21 mouse cellular contexts compared by ENCODE assay signal in the genomic region with DNA sequence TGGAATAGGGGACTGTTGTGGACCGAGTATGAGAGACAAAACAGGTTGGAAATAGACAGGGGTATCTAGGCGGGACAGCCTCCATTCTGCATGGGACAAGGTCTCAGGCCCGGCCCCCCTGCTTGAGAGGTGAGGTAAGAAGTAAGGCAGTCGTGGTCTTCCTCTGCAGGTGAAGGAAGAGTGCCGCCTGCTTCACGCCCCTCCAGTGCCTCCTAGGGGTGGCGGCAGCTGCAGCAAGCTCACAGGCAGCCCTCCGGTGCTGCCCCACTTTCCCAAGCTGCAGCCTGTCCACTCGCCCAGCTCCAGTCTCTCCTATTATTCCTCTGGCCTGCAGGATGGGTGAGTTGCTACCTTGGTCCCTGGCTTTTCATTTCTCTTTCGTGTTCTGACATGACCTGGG. TPM values are rescaled to one million over a fixed set of nuclear protein-coding genes. Genes with fewer than 3 reads are reported as not detected.
DNase-seq lines count a peak whose midpoint lies in the region; ATAC-seq and TF ChIP-seq lines count a peak whose summit lies in the region.
"Had no signal": no experiment of that assay in that cellular context is flagged by ENCODE, and none has a peak within 500 bp of the region (broad histone marks: within the 10 kb centered on the region; RNA-seq: fewer than 3 reads in every experiment).

No protein-coding gene starts in this region.

- peaks cover 23% of the 10 kb centered on the region for H3K36me3 ChIP-seq in intestine, postnatal 0 days (ENCODE audit: control insufficient read depth, insufficient read depth)
- 0 out of 2 replicates have a peak, but pooled peaks cover 3% of the 10 kb centered on the region for H3K36me3 ChIP-seq in intestine, embryonic 16.5 days (ENCODE audit: control insufficient read depth, insufficient read depth, low read length)
- H3K36me3 ChIP-seq in midbrain, embryonic 11.5 days (ENCODE audit: control insufficient read depth, insufficient read depth, low read length), result peaks cover 6% of the 10 kb centered on the region
- H3K36me3 ChIP-seq in midbrain, embryonic 14.5 days (ENCODE audit: control insufficient read depth, insufficient read depth, low read length), result peaks cover 57% of the 10 kb centered on the region

- no peaks in the 10 kb centered on the region for H3K9me3 ChIP-seq in intestine, postnatal 0 days (ENCODE audit: control insufficient read depth)
- H3K9me3 ChIP-seq in intestine, embryonic 16.5 days (ENCODE audit: control insufficient read depth, low read length), result no peaks in the 10 kb centered on the region
- no peaks in the 10 kb centered on the region for H3K9me3 ChIP-seq in midbrain, embryonic 11.5 days (ENCODE audit: control insufficient read depth, low read length)
- H3K9me3 ChIP-seq in midbrain, embryonic 14.5 days (ENCODE audit: control insufficient read depth, low read length), result no peaks in the 10 kb centered on the region
- H3K9me3 ChIP-seq: limb, embryonic 13.5 days had no signal

- 43% methylated on average over 10 of the region's 10 CpGs for WGBS in intestine, postnatal 0 days
- WGBS in intestine, embryonic 16.5 days, result 43% methylated on average over 10 of the region's 10 CpGs
- WGBS in midbrain, embryonic 11.5 days, result 44% methylated on average over 10 of the region's 10 CpGs
- 54% methylated on average over 10 of the region's 10 CpGs for WGBS in midbrain, embryonic 14.5 days

- H3K27ac ChIP-seq in intestine, postnatal 0 days (ENCODE audit: low read depth, low read length), result no peak overlapping the region
- H3K27ac ChIP-seq in intestine, embryonic 16.5 days (ENCODE audit: low read length), result no peak overlapping the region
- no peak overlapping the region for H3K27ac ChIP-seq in midbrain, embryonic 11.5 days (ENCODE audit: low read depth, low read length)
- no peak overlapping the region for H3K27ac ChIP-seq in midbrain, embryonic 14.5 days (replicated peaks; ENCODE audit: low read depth, low read length)
- no peak overlapping the region for H3K27ac ChIP-seq in embryonic fibroblast, embryonic 13.5 days (ENCODE audit: insufficient read depth, low read length)
- H3K27ac ChIP-seq: limb, embryonic 13.5 days had no signal

- H3K4me1 ChIP-seq in intestine, postnatal 0 days (replicated peaks; ENCODE audit: control insufficient read depth, insufficient read depth, low read length), result 0 out of 2 replicates have a peak, but pooled peaks cover 6% of the 10 kb centered on the region
- H3K4me1 ChIP-seq in intestine, embryonic 16.5 days (ENCODE audit: control insufficient read depth, insufficient read depth, low read length), result peaks cover 25% of the 10 kb centered on the region
- H3K4me1 ChIP-seq in midbrain, embryonic 11.5 days (ENCODE audit: control insufficient read depth, insufficient read depth, low read length), result peaks cover 18% of the 10 kb centered on the region
- H3K4me1 ChIP-seq in midbrain, embryonic 14.5 days (ENCODE audit: control insufficient read depth, insufficient read depth, low read length), result peaks cover 20% of the 10 kb centered on the region
- peaks cover under 1% of the 10 kb centered on the region; the same call in 1 of the 2 replicates for H3K4me1 ChIP-seq in embryonic fibroblast, embryonic 13.5 days (ENCODE audit: control insufficient read depth, insufficient read depth, low read length)

- peaks cover 7% of the 10 kb centered on the region for H3K27me3 ChIP-seq in intestine, postnatal 0 days (replicated peaks; ENCODE audit: control insufficient read depth, insufficient read depth, low read length)
- 0 out of 2 replicates have a peak, but pooled peaks cover 3% of the 10 kb centered on the region for H3K27me3 ChIP-seq in intestine, embryonic 16.5 days (replicated peaks; ENCODE audit: control insufficient read depth, insufficient read depth, low read length)
- H3K27me3 ChIP-seq in midbrain, embryonic 11.5 days (ENCODE audit: control insufficient read depth, insufficient read depth, low read length), result peaks cover 20% of the 10 kb centered on the region; the same call in 1 of the 2 replicates
- H3K27me3 ChIP-seq in midbrain, embryonic 14.5 days (ENCODE audit: control insufficient read depth, insufficient read depth, low read length), result peaks cover 7% of the 10 kb centered on the region; the same call in 1 of the 2 replicates

- no peak overlapping the region for H3K4me2 ChIP-seq in intestine, postnatal 0 days (replicated peaks; ENCODE audit: low read depth)
- H3K4me2 ChIP-seq in intestine, embryonic 16.5 days (ENCODE audit: low read depth, low read length), result no peak overlapping the region
- H3K4me2 ChIP-seq in midbrain, embryonic 11.5 days, result no peak overlapping the region
- H3K4me2 ChIP-seq in midbrain, embryonic 14.5 days (ENCODE audit: low read length), result no peak overlapping the region

- no peak for ATAC-seq in intestine, postnatal 0 days
- ATAC-seq in intestine, embryonic 16.5 days, result no peak
- no peak for ATAC-seq in midbrain, embryonic 11.5 days (ENCODE audit: low FRiP score)
- no peak for ATAC-seq in midbrain, embryonic 14.5 days (ENCODE audit: low FRiP score, low TSS enrichment)
- ATAC-seq in erythroid progenitor cell, adult 5-6 weeks (replicated peaks; ENCODE audit: low FRiP score, poor library complexity, severe bottlenecking), result no peak
- ATAC-seq: forebrain, embryonic 14.5 days had no signal

- peak; percentile 50 for TF ChIP-seq CTCF in intestine, postnatal 0 days (IDR thresholded peaks at IDR 0.05; ENCODE audit: low read depth)
- 0 out of 2 replicates have a peak, but pooled peaks have one; percentile 8 for TF ChIP-seq CTCF in embryonic fibroblast, embryonic 13.5 days (IDR thresholded peaks at IDR 0.05; ENCODE audit: borderline replicate concordance, insufficient read depth, low read length)

- H3K4me3 ChIP-seq in intestine, postnatal 0 days (ENCODE audit: low read depth, low read length), result no peak overlapping the region
- no peak overlapping the region for H3K4me3 ChIP-seq in intestine, embryonic 16.5 days (ENCODE audit: low read length)
- no peak overlapping the region for H3K4me3 ChIP-seq in midbrain, embryonic 11.5 days (ENCODE audit: low read depth, low read length)
- no peak overlapping the region for H3K4me3 ChIP-seq in midbrain, embryonic 14.5 days (replicated peaks; ENCODE audit: low read depth, low read length)
- no peak overlapping the region for H3K4me3 ChIP-seq in embryonic fibroblast, embryonic 13.5 days (ENCODE audit: insufficient read depth, low read length)

- peak; percentile 82 for DNase-seq in midbrain, embryonic 11.5 days (ENCODE audit: low spot score, missing footprints)
- no peak for DNase-seq in midbrain, embryonic 14.5 days
- peak; percentile 63 for DNase-seq in R1 (ENCODE audit: low read depth, low spot score)
- DNase-seq in urinary bladder, postnatal 25 days (ENCODE audit: low spot score), result no peak
- DNase-seq: cerebellum, adult 11 months; cerebellum, postnatal 25 days; gastrocnemius, postnatal 14 days; heart, postnatal 14 days; kidney, adult 9 months; lung, postnatal 14 days; right cerebral cortex, postnatal 14 days had no signal

- no peak for TF ChIP-seq POLR2A in embryonic fibroblast, embryonic 13.5 days (IDR thresholded peaks at IDR 0.05; ENCODE audit: low read depth, low read length)

- no peak overlapping the region for H3K9ac ChIP-seq in intestine, postnatal 0 days (ENCODE audit: low read depth, low read length)
- no peak overlapping the region for H3K9ac ChIP-seq in intestine, embryonic 16.5 days (ENCODE audit: low read depth, low read length)
- H3K9ac ChIP-seq in midbrain, embryonic 11.5 days (ENCODE audit: low read length), result no peak overlapping the region
- no peak overlapping the region for H3K9ac ChIP-seq in midbrain, embryonic 14.5 days (replicated peaks; ENCODE audit: low read length)
- H3K9ac ChIP-seq: limb, embryonic 13.5 days had no signal

RNA-seq across cellular contexts. Expression of a gene that starts 9.8 kb away (rescaled TPM):
- polyA plus RNA-seq in intestine, postnatal 0 days (2015; fragmentation: Nextera tagmentation; extraction: Ambion mirVana), result not detected in 2 replicates
- not detected in 2 replicates for polyA plus RNA-seq in intestine, embryonic 16.5 days (2015; fragmentation: Nextera tagmentation; extraction: Ambion mirVana)
- polyA plus RNA-seq in midbrain, embryonic 11.5 days (2014; fragmentation: Nextera tagmentation; extraction: Ambion mirVana), result 3.7 and 4.5 TPM in 2 replicates
- polyA plus RNA-seq in midbrain, embryonic 14.5 days (2014; fragmentation: Nextera tagmentation; extraction: Ambion mirVana), result 6.0 and 6.5 TPM in 2 replicates
- not detected in 2 replicates for polyA plus RNA-seq in embryonic fibroblast, embryonic 13.5 days (2011; ENCODE audit: insufficient read length, low read depth, missing spikeins)
- total RNA-seq in erythroid progenitor cell, adult 5-6 weeks (2015; ENCODE audit: low replicate concordance), result not detected in 2 replicates
- not detected in 2 replicates for total RNA-seq in erythroid progenitor cell, adult 5-6 weeks (2017; ENCODE audit: low replicate concordance)
- total RNA-seq: gastrocnemius, postnatal 14 days; heart, adult 8-10 months; heart, postnatal 14 days; megakaryocyte-erythroid progenitor cell, adult 5-6 weeks had no signal
- polyA plus RNA-seq: embryonic facial prominence, embryonic 14.5 days; limb, embryonic 13.5 days; testis, adult 2 months had no signal

RNA-seq across cellular contexts. Expression of a gene that starts 10.8 kb away (rescaled TPM):
- 0.20 TPM in 2 replicates for polyA plus RNA-seq in intestine, postnatal 0 days (2015; fragmentation: Nextera tagmentation; extraction: Ambion mirVana)
- 0.40 and 0.56 TPM in 2 replicates for polyA plus RNA-seq in intestine, embryonic 16.5 days (2015; fragmentation: Nextera tagmentation; extraction: Ambion mirVana)
- polyA plus RNA-seq in midbrain, embryonic 11.5 days (2014; fragmentation: Nextera tagmentation; extraction: Ambion mirVana), result 14.3 and 15.3 TPM in 2 replicates
- polyA plus RNA-seq in midbrain, embryonic 14.5 days (2014; fragmentation: Nextera tagmentation; extraction: Ambion mirVana), result 14.3 and 17.2 TPM in 2 replicates
- 1.9 and 2.6 TPM in 2 replicates for polyA plus RNA-seq in embryonic fibroblast, embryonic 13.5 days (2011; ENCODE audit: insufficient read length, low read depth, missing spikeins)
- total RNA-seq in erythroid progenitor cell, adult 5-6 weeks (2015; ENCODE audit: low replicate concordance), result not detected in 2 replicates
- total RNA-seq in erythroid progenitor cell, adult 5-6 weeks (2017; ENCODE audit: low replicate concordance), result not detected in 2 replicates

RNA-seq across cellular contexts. Expression of a gene that starts 39.2 kb away (rescaled TPM):
- polyA plus RNA-seq in intestine, postnatal 0 days (2015; fragmentation: Nextera tagmentation; extraction: Ambion mirVana), result 301 and 307 TPM in 2 replicates
- polyA plus RNA-seq in intestine, embryonic 16.5 days (2015; fragmentation: Nextera tagmentation; extraction: Ambion mirVana), result 232 and 255 TPM in 2 replicates
- 75.1 and 87.0 TPM in 2 replicates for polyA plus RNA-seq in midbrain, embryonic 11.5 days (2014; fragmentation: Nextera tagmentation; extraction: Ambion mirVana)
- polyA plus RNA-seq in midbrain, embryonic 14.5 days (2014; fragmentation: Nextera tagmentation; extraction: Ambion mirVana), result 50.4 and 61.7 TPM in 2 replicates
- polyA plus RNA-seq in embryonic fibroblast, embryonic 13.5 days (2011; ENCODE audit: insufficient read length, low read depth, missing spikeins), result 111 and 114 TPM in 2 replicates
- 40.7 and 46.1 TPM in 2 replicates for total RNA-seq in erythroid progenitor cell, adult 5-6 weeks (2015; ENCODE audit: low replicate concordance)
- 166 and 215 TPM in 2 replicates for total RNA-seq in erythroid progenitor cell, adult 5-6 weeks (2017; ENCODE audit: low replicate concordance)

RNA-seq across cellular contexts. Expression of a gene that starts 39.3 kb away (rescaled TPM):
- 392 and 420 TPM in 2 replicates for polyA plus RNA-seq in intestine, postnatal 0 days (2015; fragmentation: Nextera tagmentation; extraction: Ambion mirVana)
- polyA plus RNA-seq in intestine, embryonic 16.5 days (2015; fragmentation: Nextera tagmentation; extraction: Ambion mirVana), result 340 and 367 TPM in 2 replicates
- polyA plus RNA-seq in midbrain, embryonic 11.5 days (2014; fragmentation: Nextera tagmentation; extraction: Ambion mirVana), result 107 and 114 TPM in 2 replicates
- 46.2 and 57.0 TPM in 2 replicates for polyA plus RNA-seq in midbrain, embryonic 14.5 days (2014; fragmentation: Nextera tagmentation; extraction: Ambion mirVana)
- polyA plus RNA-seq in embryonic fibroblast, embryonic 13.5 days (2011; ENCODE audit: insufficient read length, low read depth, missing spikeins), result 101 TPM in 2 replicates
- total RNA-seq in erythroid progenitor cell, adult 5-6 weeks (2015; ENCODE audit: low replicate concordance), result 49.9 and 56.9 TPM in 2 replicates
- total RNA-seq in erythroid progenitor cell, adult 5-6 weeks (2017; ENCODE audit: low replicate concordance), result 34.8 and 61.0 TPM in 2 replicates

RNA-seq across cellular contexts. Expression of a gene that starts 42.3 kb away (rescaled TPM):
- polyA plus RNA-seq in intestine, postnatal 0 days (2015; fragmentation: Nextera tagmentation; extraction: Ambion mirVana), result 78.7 and 80.9 TPM in 2 replicates
- polyA plus RNA-seq in intestine, embryonic 16.5 days (2015; fragmentation: Nextera tagmentation; extraction: Ambion mirVana), result 224 and 260 TPM in 2 replicates
- polyA plus RNA-seq in midbrain, embryonic 11.5 days (2014; fragmentation: Nextera tagmentation; extraction: Ambion mirVana), result 268 and 278 TPM in 2 replicates
- 45.2 and 63.6 TPM in 2 replicates for polyA plus RNA-seq in midbrain, embryonic 14.5 days (2014; fragmentation: Nextera tagmentation; extraction: Ambion mirVana)
- polyA plus RNA-seq in embryonic fibroblast, embryonic 13.5 days (2011; ENCODE audit: insufficient read length, low read depth, missing spikeins), result 61.5 and 74.1 TPM in 2 replicates
- 145 and 220 TPM in 2 replicates for total RNA-seq in erythroid progenitor cell, adult 5-6 weeks (2015; ENCODE audit: low replicate concordance)
- total RNA-seq in erythroid progenitor cell, adult 5-6 weeks (2017; ENCODE audit: low replicate concordance), result 159 and 170 TPM in 2 replicates

Comparison
In these comparisons a context has a peak if more than half of its experiments do, and no peak if none do; other contexts are left out.
1. DNase-seq: peak in midbrain, embryonic 11.5 days (single experiment) and R1 (single experiment); none in midbrain, embryonic 14.5 days (single experiment) and urinary bladder, postnatal 25 days (single experiment).